Mouse (Mus musculus) megakaryocyte, embryonic 14.5 days (primary cell): ENCODE results near the gene Hnrnpdl.

ENCODE experiments used
- FLI1 ChIP-seq: IDR thresholded peaks from 2 replicates; pipeline ENCODE4 v1.6.1; 2012; ENCODE audit warnings: low read length, inconsistent platforms, mixed read lengths
- GATA1 ChIP-seq: IDR thresholded peaks from 3 replicates; pipeline ENCODE4 v1.6.1; 2012; ENCODE audit warnings: mixed read lengths, low read length, inconsistent platforms, borderline replicate concordance

GRCm38 (mm10) chr5:100007040-100007375 is 32.5 kb downstream of the Hnrnpdl start:
- TF ChIP-seq GATA1 (no peak), FLI1 (no peak)
